Mouse (Mus musculus): Measurements from ENCODE around the gene Gk2. TPM values are rescaled to one million over a fixed set of nuclear protein-coding genes. Genes with fewer than 3 reads are reported as not detected.

The Gk2 gene
- polyA plus RNA-seq (2012; rRNA removed), result not detected in 2 replicates

DNA sequence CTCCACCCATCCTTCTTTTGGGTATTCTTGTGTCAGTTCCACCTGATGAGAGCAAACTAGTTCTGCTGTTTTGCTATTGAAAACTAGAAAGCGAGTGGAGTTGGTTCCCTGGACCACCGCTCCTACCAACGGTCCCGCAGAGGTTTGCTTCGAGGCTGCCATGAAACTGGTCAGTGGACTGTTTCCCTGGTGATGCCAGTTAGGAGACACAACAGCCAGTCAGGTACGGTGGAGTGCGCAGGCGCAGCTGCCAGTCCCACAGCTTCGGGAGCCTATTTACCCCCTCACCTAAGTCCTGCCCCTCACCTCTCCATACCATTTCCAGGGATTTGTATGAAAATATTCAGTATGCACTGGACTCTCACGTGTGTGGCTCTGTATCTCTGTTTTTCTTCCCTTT is at the start of gene Gk2:
Gene Gk2 (minus strand): TSS at position 206 of the 400 bp plus-strand sequence.

Other genes with a start within 250 kb of the Gk2 start
- gene Naa11, start 64.6 kb downstream of the Gk2 start, polyA plus RNA-seq (2012; rRNA removed), result not detected in 2 replicates